Mouse (Mus musculus) lung, adult 10 weeks (tissue): Measurements from ENCODE around the gene Rell1. TPM values are rescaled to one million over a fixed set of nuclear protein-coding genes. Genes with fewer than 3 reads are reported as not detected.

ENCODE experiments used
- polyA plus RNA-seq: library from polyadenylated mRNA; stranded (reverse); fragments of 350-450 nt; fragmentation: Illumina TruSeq; extraction: RNeasy Lipid Tissue Mini Kit (QIAGEN cat#74804); gene quantifications from one replicate; pipeline ENCODE4 v1.2.3, GENCODE M21; 2014; ENCODE audit warnings: low read depth, low replicate concordance; ENCODE audit not compliant: insufficient read depth

Gene Rell1
- polyA plus RNA-seq: 17.4 TPM

DNA sequence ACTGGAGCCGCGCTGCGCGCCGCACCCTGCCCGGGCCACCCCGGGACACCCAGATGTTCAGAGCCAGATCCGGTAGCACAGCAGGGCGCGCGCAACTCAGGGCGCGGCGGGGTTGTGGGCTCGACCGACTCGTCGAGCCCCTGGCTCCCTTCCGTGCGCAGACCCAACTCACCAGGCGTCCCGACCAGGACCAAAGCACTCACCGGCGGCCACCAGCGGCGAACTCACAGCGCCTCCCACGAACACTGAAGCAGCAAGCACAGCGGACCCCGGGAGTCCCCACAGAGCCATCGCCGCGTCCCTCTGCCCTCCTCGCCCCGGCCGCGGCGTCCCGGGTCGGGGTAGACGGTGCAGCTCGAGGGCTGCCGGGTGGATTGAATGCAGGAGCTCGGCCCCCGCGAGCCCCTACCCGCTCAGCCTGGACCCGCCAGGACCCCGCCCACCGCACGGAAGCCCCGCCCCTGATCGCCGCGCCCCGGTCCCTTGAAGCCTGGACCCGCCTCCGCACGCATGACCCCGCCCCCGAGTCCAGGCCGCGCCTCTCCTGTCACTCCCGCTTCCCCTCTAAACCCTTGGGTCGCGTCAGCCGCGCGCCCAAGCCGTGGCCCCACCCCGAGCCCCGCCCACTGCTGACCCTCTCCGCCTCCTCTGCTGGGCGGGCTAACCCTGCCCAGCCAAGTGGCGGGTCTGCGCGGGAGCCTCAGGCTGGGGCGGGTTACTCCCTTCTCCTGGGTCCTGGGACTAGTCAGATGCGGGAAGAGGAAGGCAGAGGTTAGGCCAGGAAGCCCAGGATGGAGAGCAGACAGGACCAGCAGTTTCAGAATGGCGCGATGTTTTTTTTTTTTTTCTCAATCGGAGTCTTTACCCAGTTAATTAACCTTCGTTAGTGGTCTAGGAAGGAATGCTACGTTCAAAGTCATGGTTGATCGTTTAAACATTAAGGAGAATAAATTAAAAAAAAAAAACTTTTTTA, at the start of gene Rell1:
Gene Rell1, minus strand, starts transcription at position 455 of the 973 bp plus-strand sequence.

Other genes starting within 250 kb of the Rell1 start
- 11.9 TPM for gene 0610040J01Rik, start 156.5 kb downstream of the Rell1 start, polyA plus RNA-seq
- gene Pgm2, start 124.1 kb upstream of the Rell1 start, polyA plus RNA-seq: 12.0 TPM
- 11.3 TPM for gene Tbc1d1, start 187.4 kb upstream of the Rell1 start, polyA plus RNA-seq